Mouse (Mus musculus): ENCODE measurements around the gene Tbcel. TPM values are rescaled to one million over a fixed set of nuclear protein-coding genes. Genes with fewer than 3 reads are reported as not detected.

Gene Tbcel
- total RNA-seq, 2 experiments from 2014 or later, result 14.9 to 15.9 TPM

DNA sequence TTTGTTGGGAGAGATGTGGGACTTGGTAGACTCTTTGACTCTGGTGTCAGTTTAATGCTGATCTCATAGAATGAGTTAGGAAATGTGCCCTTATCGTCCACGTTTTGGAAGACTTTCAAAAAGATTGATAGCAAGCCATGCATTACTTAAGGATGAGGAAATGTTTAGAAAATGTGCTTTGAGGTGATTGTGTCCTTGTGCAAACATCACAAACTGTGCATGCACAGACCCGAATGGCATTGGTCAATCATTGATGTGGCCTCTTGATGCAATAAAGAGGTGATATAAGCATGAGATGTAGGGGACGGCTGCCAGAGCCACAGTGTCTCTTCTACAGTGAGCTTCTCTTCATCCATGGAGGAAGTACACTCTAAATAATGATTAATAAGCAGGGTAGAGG, 20.7 kb downstream of the Tbcel start:
- no peak for DNase-seq (ENCODE audit: low spot score)

- DNase-seq (ENCODE audit: low spot score), result no peak
Measured at GRCm38 (mm10) chr9:42484667-42485066, 22.9 kb downstream of the Tbcel start.

GRCm38 (mm10) chr9:42482944-42483343, 24.7 kb downstream of the Tbcel start:
- no peak for DNase-seq (ENCODE audit: low spot score)

- DNase-seq (ENCODE audit: low spot score), result no peak
Measured at GRCm38 (mm10) chr9:42476166-42476565, 31.4 kb downstream of the Tbcel start.

DNA sequence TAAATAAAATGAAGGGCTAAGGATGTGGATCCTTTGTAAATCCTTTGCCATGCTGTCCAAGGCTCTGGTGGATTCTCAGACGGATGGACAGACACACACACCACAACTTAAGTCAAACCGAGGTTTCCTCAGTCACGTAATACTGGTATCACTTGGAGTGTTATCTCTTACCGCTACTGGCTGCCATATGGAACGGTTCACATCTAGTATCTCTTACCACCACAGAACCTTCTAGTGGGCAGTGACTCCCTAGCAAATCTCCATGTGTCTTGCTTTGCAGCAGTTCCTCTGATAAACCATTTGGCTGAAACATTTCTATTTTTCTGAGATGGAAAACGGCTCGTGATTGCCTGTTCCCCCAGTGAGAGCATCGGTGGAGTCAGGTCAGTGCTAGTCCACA, 33.4 kb downstream of the Tbcel start:
- no peak for DNase-seq (ENCODE audit: low spot score)

DNA sequence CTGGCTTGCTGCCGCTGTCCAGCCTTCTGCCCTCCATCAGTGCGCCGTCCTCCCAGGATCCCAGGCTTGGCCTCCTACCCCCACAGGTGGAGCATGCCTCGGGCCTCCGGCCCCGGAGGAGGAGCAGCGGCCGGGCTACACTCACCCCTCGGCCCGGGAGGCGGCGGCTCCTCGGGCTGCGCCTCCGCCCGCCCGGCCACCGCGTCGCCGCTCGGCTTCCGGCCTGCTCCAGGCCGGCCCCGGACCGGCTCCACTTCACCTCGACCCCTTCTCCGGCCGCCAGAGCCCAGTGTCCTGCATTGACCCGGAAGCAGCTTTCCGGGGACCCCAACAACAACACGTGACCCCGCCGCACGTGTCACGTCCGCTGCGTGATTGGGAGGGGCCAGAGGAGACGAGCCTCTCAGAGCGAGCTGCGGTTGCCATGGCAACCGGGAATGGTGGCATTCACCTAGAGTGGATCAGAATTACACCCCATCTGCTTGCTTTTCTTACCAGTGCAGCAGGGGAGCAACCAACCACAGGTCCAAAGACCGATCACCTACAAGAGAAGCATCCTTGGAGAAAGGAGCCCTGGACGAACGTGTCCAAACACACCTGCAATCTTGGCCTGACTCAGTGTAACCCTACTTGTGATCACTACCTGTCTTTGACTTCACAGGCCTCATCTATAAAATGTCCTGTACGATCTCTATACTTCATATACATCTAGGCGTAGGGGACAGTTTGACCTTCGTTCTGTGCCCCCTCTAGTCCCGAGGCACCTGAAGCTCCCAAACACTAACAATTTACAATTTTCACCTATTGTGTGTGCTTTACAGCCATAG, 35.5 kb downstream of the Tbcel start:
- DNase-seq (ENCODE audit: low spot score), result peak; percentile 84

- peak; percentile 48 for DNase-seq (ENCODE audit: low spot score)
Measured at GRCm38 (mm10) chr9:42471214-42471613, 36.4 kb downstream of the Tbcel start.

- DNase-seq (ENCODE audit: low spot score), result no peak
Measured at GRCm38 (mm10) chr9:42469323-42469722, 38.3 kb downstream of the Tbcel start.

DNA sequence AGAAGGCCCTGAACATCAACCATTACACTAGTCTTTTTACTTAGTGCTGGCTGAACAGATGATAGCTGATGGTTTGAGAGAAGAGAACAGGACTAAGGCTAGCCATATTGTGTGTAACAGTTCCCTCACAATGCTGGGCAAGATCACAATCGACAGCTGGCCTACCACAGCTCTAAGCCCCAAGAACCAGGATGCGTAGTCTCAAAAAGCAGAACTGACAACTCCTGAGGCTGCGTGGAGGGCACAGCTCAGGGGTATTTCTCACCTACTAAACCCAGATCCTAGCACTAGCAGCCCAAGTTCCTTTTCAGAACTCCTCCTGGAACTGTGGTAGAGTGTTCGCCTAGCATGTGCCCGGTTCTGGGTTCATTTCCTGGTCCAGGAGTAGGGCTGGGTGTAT, 39.2 kb downstream of the Tbcel start:
- no peak for DNase-seq (ENCODE audit: low spot score)

DNA sequence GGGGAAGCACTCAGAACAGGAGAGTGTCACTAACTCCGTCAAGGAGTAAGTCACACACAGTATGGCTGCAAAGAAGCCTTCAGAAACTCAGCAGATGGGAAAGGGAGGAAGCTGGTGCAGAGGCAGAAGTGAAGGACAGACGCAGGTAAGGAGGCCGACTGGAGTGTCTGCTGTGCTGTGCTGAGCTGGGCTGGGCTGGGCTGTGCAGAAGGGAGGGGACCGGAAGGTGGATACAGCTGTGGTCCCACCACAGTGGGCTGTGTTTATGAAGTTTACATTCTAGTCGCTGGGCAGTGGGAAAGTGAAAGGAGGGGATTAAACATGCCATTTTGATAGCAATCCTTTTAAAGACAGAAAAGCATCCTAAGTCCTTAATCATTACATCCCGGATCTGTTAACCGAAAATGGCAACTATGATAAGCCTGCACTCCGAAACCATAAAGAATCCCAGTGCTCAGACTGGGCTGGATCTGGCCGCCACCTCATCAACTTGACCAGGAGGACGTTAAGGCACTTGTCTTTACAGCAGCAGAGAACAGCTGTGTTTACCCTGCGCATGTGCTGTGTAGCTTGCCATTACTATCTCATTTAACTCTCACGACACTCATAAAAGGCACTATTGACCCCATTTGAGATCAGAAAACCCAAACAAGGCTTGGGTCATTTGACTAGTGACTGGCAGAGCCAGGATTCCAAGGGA, 40.3 kb downstream of the Tbcel start:
- DNase-seq (ENCODE audit: low spot score), result no peak

DNA sequence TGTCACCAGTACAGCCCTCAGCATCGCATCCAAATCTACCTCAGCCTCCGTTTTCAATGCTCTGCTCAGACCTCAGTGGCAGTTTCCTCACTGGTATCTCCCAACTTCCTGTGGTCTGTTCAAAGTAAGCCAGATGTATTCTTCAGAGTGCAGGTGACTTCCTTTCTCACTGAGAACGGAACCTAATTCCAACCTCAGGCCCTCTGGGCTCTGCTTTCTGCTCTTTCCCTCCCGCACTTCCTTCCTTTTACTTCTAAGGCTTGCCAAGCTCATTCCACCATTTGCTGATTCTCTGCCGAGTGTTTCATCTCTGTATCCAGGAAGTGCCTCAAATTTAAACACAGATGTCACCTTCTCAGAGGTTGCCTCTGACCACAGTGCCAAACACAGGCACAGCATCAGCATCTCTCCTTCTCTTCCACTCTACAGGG, 41.9 kb downstream of the Tbcel start:
- DNase-seq (ENCODE audit: low spot score), result no peak

DNA sequence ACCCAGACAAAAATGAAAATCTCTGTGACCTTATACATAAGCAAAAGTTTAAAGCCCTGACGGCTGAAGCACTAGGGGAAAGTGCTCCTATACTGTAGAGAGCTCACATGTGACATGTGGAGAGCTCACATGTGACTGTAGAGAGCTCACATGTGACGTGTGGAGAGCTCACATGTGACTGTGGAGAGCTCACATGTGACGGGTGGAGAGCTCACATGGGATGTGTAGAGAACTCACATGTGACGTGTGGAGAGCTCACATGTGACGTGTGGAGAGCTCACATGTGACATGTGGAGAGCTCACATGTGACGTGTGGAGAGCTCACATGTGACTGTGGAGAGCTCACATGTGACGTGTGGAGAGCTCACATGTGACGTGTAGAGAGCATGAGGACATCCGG, 43.4 kb downstream of the Tbcel start:
- DNase-seq (ENCODE audit: low spot score), result no peak

- DNase-seq (ENCODE audit: low spot score), result peak; percentile 23
Measured at GRCm38 (mm10) chr9:42463220-42463989, 44.2 kb downstream of the Tbcel start.

DNA sequence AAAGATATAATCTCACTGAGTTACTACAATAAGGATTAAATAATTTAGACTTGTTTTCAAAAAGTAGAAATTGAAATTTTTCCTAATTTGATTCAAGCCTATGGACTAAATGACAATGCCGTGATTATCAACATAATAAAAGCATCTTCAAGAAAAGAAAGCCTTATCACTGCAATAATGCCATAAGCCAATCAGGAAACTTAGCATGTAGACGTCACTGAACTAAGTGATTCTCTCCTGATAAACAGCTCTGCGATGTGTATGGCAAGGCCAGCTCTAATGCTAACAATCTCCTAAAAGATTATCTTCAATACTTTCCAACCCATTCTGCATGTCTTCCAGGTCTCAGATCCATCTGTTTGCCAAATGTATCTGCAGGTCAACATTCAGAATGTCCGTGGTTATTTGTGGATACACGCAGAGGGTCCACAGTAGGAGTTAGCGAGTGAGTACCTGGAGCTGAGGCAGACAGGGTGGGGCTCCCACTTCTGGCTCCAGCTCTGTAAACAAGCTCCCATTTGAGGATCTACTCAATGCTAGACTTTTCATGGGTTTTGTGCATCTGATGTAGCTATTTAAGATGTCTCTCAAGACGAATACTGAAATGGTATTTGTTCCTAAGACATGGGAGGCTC, 44.9 kb downstream of the Tbcel start:
- no peak for DNase-seq (ENCODE audit: low spot score)

DNA sequence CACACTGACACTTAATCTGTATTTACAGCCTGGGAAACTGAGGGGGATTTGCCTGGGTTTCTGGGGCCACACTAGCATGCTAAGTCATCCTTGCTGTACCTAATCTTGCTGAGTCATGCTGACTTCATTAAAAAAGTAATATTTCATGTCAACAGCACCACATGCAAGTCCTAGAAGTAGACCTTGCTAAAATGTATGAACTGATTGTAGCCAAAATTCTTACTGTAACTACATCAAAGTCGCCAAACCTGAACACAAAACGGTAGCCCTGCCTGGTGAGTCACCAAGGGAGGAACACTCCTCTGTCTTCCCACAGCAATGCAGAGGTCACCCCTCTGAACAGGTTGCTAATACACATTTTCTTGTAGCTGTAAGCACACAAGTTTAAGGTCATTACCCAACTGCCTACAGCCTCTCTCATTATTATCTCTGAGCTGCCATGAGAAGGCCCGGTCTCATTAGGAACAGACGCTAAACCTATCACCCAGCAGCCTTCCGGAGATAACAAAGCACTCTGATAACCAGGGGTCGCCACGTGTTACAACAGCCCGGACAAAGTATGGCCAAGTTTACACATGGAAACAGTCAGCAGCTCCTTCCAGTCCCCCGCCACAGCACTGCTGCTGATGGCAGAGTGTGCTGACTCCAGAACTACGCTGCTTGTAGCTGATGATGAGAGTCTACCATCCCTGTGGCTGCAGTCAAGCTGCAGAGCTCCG, 46.1 kb downstream of the Tbcel start:
- no peak for DNase-seq (ENCODE audit: low spot score)

- no peak for DNase-seq (ENCODE audit: low spot score)
Measured at GRCm38 (mm10) chr9:42460353-42460752, 47.3 kb downstream of the Tbcel start.

GRCm38 (mm10) chr9:42459736-42460135, 47.9 kb downstream of the Tbcel start:
- no peak for DNase-seq (ENCODE audit: low spot score)

DNA sequence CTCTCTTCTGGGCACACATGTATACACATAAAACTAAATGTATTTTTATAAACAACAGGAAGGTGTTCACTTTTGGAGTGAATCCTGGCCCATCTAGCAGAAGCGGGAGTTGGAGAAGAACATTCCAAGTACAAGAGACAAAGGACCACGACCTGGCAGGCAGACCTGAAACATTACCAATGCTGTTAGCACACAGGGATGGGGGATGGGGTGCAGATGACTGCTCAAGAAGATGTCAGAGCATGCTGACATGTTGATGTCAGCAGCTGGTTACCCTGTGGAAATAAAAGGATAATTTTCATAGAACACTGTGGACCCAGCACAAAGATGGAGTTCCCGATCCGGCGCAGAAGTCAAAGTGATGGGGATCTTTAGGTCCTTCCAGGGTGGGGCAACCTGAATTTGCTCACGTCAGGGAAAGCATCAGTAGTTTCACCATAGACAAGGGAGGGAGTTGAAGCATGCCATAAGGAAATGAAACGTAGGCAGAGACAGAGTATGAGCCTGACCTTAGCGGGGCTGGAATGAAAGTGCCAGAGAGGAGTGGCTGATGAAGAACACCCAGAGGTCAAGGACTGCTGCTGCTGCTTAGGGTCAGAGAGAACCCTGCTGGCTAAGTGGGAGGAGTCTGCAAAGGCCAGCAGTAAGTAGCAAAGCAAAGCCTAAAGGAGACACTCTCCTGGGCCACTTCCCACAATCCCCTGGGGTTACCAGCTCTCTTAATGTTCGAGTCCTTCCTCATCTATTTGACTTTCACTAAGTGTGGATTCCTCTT, 48.7 kb downstream of the Tbcel start:
- DNase-seq (ENCODE audit: low spot score), result no peak

DNA sequence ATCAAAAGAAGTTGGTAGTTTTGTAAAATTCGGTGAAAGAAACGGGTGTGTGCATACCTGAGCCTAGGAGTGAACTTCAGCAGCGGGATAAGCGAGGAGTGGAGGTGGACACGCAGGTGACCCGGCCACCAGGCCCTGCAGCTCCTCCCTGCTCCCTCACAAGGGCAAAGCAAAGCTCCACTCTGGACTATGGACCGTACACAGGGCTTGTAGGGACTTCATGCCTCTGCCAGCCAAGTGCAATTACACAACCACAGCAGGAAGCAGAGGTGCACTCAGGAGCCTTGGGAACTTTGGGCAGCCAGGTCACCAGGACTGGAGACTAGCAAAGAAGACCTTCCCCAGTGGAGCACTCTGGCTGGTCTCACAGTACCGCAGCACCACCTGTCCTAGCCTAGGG, 50.1 kb downstream of the Tbcel start:
- DNase-seq (ENCODE audit: low spot score), result no peak

DNA sequence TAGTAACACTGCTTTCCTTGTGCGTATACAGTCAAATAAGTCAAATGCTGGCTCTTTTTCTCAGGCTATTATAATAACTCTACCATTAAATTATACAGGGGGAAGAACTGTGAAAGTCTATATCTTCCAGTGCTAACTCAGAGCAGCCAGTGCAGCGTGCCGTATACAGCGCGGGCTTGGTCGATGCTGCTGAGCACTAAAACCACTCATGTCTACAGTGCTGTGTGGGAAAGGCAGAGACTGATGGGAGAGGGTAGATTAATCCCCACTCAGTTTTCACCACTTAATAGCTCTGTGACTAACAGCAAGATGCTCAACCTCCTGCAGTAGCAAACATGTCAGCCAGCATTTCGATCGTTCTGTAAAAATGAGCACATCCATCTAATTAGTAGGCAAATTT, 53.2 kb downstream of the Tbcel start:
- DNase-seq (ENCODE audit: low spot score), result no peak
